Mouse (Mus musculus): ENCODE data around the gene Wls. TPM values are rescaled to one million over a fixed set of nuclear protein-coding genes. Genes with fewer than 3 reads are reported as not detected.

Gene Wls
- polyA plus RNA-seq (2017; shearing (Covaris generic)) = 100 to 1,000 TPM in 1 of 2 experiments, 10 to 100 TPM in 1; 51.8 to 129 TPM

DNA sequence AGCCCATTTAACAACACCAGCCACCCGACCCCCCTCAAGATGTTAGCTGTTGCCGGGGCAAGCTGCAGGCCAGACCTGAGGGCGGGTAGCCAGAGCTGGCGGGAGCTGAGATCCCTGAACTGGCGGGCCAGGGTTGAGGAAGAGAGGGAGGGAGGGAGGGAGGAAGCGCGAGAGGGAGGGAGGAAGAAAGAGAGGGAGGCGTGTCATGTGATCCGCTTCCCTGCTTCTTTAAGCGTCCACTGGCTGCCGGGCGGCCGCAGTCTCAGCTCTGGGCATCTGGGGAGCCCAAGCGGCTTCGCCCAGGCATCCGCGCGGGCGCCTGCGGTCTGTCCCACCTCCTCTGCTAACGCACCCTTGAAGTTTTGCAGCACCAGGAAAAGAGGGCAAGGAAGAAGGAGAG is at the start of gene Wls:
Wls (plus strand) TSS at position 192 of the 400 bp plus-strand sequence.

Other genes starting within 250 kb of the Wls start
- not detected for gene Rpe65, start 240.5 kb upstream of the Wls start, polyA plus RNA-seq (2017; shearing (Covaris generic))

All from inflammation-experienced regulatory T-cells (primary cell).